Mouse (Mus musculus): ENCODE results near the gene Tspyl1. TPM values are rescaled to one million over a fixed set of nuclear protein-coding genes. Genes with fewer than 3 reads are reported as not detected.
A peak's percentile ranks its signal among the peaks of the same experiment; 100 is the strongest.
"Not testable (repeated sequence)": the region's sequence is repeated elsewhere in the genome, so short reads cannot be mapped to it uniquely, and the experiment has no call there.

The Tspyl1 gene
- total and polyA plus RNA-seq, 3 experiments: 10.8 to 16.3 TPM; not detected in 1

- DNase-seq (ENCODE audit: low read depth, low spot score): peak; percentile 44
- Histone ChIP-seq H3K27ac (ENCODE audit: control insufficient read depth, low read depth, low read length) (no peak overlapping the region), H3K36me3 (ENCODE audit: control insufficient read depth in 1 of 2, insufficient read depth in 2 of 2, low read length in 2 of 2) (no peaks in the 10 kb centered on the region)
Measured at GRCm38 (mm10) chr10:34249594-34249993, 32.4 kb upstream of the Tspyl1 start.

GRCm38 (mm10) chr10:34252833-34253232, 29.2 kb upstream of the Tspyl1 start:
- DNase-seq (ENCODE audit: low read depth, low spot score); H3K4me1 ChIP-seq (ENCODE audit: control insufficient read depth in 1 of 2, insufficient read depth in 2 of 2, low read length in 2 of 2); H3K9ac ChIP-seq (ENCODE audit: control insufficient read depth, low read depth, low read length, poor library complexity, severe bottlenecking); H3K4me3 ChIP-seq (ENCODE audit: control insufficient read depth in 1 of 2, insufficient read depth in 1 of 2, low read depth in 2 of 2, low read length in 2 of 2); H3K79me2 ChIP-seq (ENCODE audit: control insufficient read depth, insufficient read depth, low read length, poor library complexity); H3K27ac ChIP-seq (ENCODE audit: control insufficient read depth, low read depth, low read length); H3K9me3 ChIP-seq (replicated peaks; ENCODE audit: insufficient read depth, low read length); H3K27me3 ChIP-seq (ENCODE audit: control insufficient read depth in 1 of 2, insufficient read depth in 2 of 2, low read length in 2 of 2); H3K36me3 ChIP-seq (ENCODE audit: control insufficient read depth in 1 of 2, insufficient read depth in 2 of 2, low read length in 2 of 2): not testable (repeated sequence)

More at GRCm38 (mm10) chr10:34249594-34249993, 32.4 kb upstream of the Tspyl1 start:
- Histone ChIP-seq H3K27me3 (ENCODE audit: control insufficient read depth in 1 of 2, insufficient read depth in 2 of 2, low read length in 2 of 2) (no peaks in the 10 kb centered on the region), H3K4me1 (ENCODE audit: control insufficient read depth in 1 of 2, insufficient read depth in 2 of 2, low read length in 2 of 2) (no peaks in the 10 kb centered on the region), H3K4me3 (ENCODE audit: control insufficient read depth in 1 of 2, insufficient read depth in 1 of 2, low read depth in 2 of 2, low read length in 2 of 2) (no peak overlapping the region), H3K79me2 (ENCODE audit: control insufficient read depth, insufficient read depth, low read length, poor library complexity) (no peaks in the 10 kb centered on the region), H3K9me3 (replicated peaks; ENCODE audit: insufficient read depth, low read length) (no peaks in the 10 kb centered on the region), H3K9ac (ENCODE audit: control insufficient read depth, low read depth, low read length, poor library complexity, severe bottlenecking) (no peak overlapping the region)
- TF ChIP-seq GABPA (IDR thresholded peaks at IDR 0.05; ENCODE audit: low read depth, low read length): no peak
- TF ChIP-seq TAL1 (IDR thresholded peaks at IDR 0.05; ENCODE audit: low read length): no peak
- TF ChIP-seq NELFE (IDR thresholded peaks at IDR 0.05; ENCODE audit: low read depth, low read length): no peak
- no peak for TF ChIP-seq JUND (IDR thresholded peaks at IDR 0.05; ENCODE audit: low read depth, low read length)
- TF ChIP-seq ELF1 (IDR thresholded peaks at IDR 0.05; ENCODE audit: low read depth, low read length): no peak
- no peak for TF ChIP-seq MAX (IDR thresholded peaks at IDR 0.05; ENCODE audit: low read length)
- TF ChIP-seq USF2 (IDR thresholded peaks at IDR 0.05; ENCODE audit: borderline replicate concordance in 1 of 2, insufficient read depth in 1 of 2, low read depth in 1 of 2, low read length in 2 of 2): no peak
- no peak for TF ChIP-seq ZKSCAN1 (IDR thresholded peaks at IDR 0.05; ENCODE audit: low read depth, low read length)
- TF ChIP-seq TCF12 (IDR thresholded peaks at IDR 0.05; ENCODE audit: low read depth, low read length): no peak
- no peak for TF ChIP-seq CTCF (IDR thresholded peaks at IDR 0.05 in 2 of 3, conservative IDR thresholded peaks at IDR 0.05 in 1 of 3; ENCODE audit: control insufficient read depth in 1 of 3, insufficient read depth in 1 of 3, low read depth in 2 of 3, low read length in 3 of 3, poor library complexity in 1 of 3, severe bottlenecking in 1 of 3)

- H3K4me3 ChIP-seq (ENCODE audit: control insufficient read depth in 1 of 2, insufficient read depth in 1 of 2, low read depth in 2 of 2, low read length in 2 of 2): no peak overlapping the region
- H3K9me3 ChIP-seq (replicated peaks; ENCODE audit: insufficient read depth, low read length): no peaks in the 10 kb centered on the region
- H3K4me1 ChIP-seq (ENCODE audit: control insufficient read depth in 1 of 2, insufficient read depth in 2 of 2, low read length in 2 of 2): no peaks in the 10 kb centered on the region
- no peak overlapping the region for H3K9ac ChIP-seq (ENCODE audit: control insufficient read depth, low read depth, low read length, poor library complexity, severe bottlenecking)
- no peaks in the 10 kb centered on the region for H3K79me2 ChIP-seq (ENCODE audit: control insufficient read depth, insufficient read depth, low read length, poor library complexity)
- H3K36me3 ChIP-seq (ENCODE audit: control insufficient read depth in 1 of 2, insufficient read depth in 2 of 2, low read length in 2 of 2): no peaks in the 10 kb centered on the region
- no peak overlapping the region for H3K27ac ChIP-seq (ENCODE audit: control insufficient read depth, low read depth, low read length)
- TF ChIP-seq MYC (IDR thresholded peaks at IDR 0.05; ENCODE audit: low read depth, low read length) (no peak), KAT2A (conservative IDR thresholded peaks at IDR 0.05; ENCODE audit: low read depth, low read length) (no peak), TBP (IDR thresholded peaks at IDR 0.05; ENCODE audit: low read depth, low read length) (peak; percentile 71), HCFC1 (IDR thresholded peaks at IDR 0.05; ENCODE audit: low read depth, low read length) (no peak), UBTF (IDR thresholded peaks at IDR 0.05; ENCODE audit: borderline replicate concordance, insufficient read depth, low read depth, low read length) (no peak)
- DNase-seq (ENCODE audit: low read depth, low spot score): no peak
- no peaks in the 10 kb centered on the region for H3K27me3 ChIP-seq (ENCODE audit: control insufficient read depth in 1 of 2, insufficient read depth in 2 of 2, low read length in 2 of 2)
Measured at GRCm38 (mm10) chr10:34265106-34265505, 16.9 kb upstream of the Tspyl1 start.

Data from MEL (cell line).